Mouse (Mus musculus) layer of hippocampus, postnatal 10 days (tissue): ENCODE results near the gene Nme2. TPM values are rescaled to one million over a fixed set of nuclear protein-coding genes. Genes with fewer than 3 reads are reported as not detected.
"Not testable (repeated sequence)": the region's sequence is repeated elsewhere in the genome, so short reads cannot be mapped to it uniquely, and the experiment has no call there.

ENCODE experiments used
- DNase-seq, 2 experiments: peaks; one replicate each; pipeline ENCODE4 v3.0.0; 2021; ENCODE audit warnings: low spot score in 2 of 2
- total RNA-seq, 2 experiments: library from RNA; stranded (reverse); gene quantifications; 2 replicates each; pipeline ENCODE4 v1.2.3; 2021

The Nme2 gene
- total RNA-seq, 2 experiments from 2014 or later, result 166 to 194 TPM

DNA sequence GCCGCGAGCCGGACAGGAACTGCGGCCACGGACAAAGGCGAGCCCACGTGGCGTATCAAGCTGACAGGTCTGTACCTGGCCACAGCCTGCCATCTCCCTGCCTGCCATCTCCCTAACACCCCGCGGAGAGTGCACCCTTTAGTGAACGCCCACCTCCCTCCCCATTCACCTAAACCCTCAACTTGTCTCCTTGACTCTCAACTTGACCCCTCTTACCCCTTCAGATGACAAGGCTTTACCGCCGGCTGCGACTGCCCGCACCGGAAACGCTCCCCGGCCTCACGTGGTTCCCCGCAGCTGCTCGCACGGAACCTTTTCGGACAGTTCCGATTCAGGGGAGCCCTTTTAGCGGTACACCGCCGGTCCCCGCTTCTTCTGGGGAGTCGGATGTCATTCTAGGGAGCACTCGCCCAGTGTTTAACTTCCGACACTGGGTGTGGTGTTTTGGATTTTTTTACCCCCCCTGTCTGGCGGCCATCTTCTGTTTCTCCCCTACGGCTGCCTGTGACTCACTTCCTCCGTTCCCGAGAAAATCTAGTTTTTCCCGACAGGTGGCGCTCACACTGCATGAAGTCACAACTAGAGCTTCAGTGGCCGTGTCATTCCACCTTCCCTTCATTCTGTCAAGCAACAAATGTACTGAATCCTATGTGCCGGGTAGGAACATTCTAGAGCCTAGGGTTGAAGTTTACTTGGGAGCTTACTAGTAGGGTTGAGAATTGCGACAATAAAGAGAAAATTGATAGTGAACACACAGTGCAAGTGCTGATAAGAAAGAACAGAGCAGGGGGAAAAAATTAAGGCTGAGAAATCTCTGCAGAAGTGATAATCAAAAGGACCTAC is 12.2 kb upstream of the Nme2 start, which contains the start of the genes Gm20390 and Nme1:
Gene Gm20390, minus strand, starts transcription at position 289 of the 843 bp plus-strand sequence.
Gene Nme1, minus strand, starts transcription at position 517 of the 843 bp plus-strand sequence.
- DNase-seq, result peak; percentile 98 to 99

DNA sequence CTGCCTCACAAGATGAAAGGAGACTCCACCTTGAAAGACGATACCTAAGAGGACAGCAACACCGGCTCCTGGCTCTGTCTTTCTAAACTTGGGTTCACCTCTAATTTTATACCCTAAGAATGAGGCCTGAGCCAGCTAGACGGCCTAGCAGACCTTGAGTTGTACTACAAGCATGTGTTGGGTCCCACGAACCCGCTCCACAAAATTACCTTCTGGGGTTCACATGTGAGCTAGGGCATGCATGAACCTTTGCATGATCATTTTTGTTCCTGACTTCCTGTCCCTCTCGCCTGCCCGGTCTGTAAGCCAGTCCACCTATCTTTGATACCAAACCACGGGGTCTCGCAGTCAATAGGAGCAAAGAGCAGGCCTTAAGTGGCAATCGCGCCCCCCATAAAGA is 11.3 kb upstream of the Nme2 start:
- DNase-seq, result no peak

DNA sequence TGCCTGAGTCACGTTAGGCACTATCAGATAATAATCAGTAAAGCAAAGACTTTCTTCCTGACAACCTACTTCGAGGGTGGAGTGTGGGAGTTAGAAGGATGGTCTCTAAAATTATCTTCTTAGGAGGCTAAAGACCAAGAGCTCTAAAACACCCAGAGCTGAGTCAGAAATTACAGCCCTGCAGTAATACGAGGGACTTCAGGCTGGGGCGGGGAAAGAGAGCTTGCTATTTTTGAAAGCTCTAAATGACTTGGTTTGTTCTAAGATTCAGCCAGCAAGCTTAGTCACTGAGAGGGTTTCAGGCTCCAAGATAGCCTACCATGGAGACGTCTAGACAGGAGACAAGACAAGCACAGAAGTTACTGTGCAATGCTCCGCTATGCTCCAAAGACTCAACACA is 9.3 kb upstream of the Nme2 start:
- DNase-seq, result no peak

DNA sequence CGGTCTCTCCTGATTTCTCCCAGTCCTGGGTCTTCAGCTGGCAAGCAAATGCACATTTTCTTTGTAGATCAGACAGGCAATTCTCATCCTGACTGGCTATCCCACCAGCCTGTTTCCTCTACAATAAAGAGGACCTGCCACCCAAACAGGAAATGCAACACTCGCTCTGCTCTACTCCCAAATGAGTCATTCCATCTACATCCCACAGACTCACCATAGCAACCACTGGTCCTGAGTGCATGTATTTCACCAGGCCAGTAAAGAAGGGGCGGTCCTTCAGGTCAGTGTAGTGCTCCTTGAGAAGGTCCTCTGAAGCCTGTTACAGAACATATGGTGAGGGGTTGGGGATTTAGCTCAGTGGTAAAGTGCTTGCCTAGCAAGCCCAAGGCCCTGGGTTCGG is 7.0 kb upstream of the Nme2 start:
- DNase-seq, result no peak

DNA sequence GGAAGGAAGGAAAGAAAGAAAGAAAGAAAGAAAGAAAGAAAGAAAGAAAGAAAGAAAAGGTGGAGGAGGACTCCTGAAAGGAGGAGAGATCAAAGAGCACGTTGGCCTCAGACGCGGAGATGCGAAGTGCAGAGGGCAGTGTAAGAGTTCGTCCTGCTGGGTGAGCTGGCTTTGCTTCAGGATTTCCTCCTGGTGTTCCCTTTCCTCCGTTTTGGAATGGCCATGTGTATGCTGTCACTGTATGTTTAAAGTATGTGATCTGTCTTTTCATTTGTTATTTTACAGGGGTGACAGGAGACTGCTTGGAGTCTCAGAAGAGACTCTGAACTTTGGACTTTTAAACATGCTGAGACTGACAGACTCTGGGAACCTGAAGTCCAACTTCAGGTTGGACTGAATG is 5.4 kb upstream of the Nme2 start:
- no peak for DNase-seq

DNA sequence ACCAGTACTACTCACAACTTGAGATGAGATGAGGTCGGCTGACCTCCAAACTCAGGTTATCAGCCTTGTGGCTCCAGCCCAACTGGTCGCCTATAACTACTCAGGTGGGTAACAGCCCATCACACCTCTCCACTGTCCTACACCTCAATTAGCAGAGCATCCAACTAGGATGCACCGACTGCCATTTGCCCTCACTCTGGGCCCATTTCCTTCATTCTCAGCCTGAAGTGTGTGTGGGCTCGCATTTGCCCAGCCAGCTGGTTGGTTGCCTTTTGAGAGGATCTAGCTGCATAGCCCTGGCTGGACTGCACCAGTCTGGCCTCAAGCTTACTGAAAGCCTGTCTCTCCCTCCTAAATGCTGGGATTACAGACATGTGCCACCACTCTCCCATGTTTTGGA is 1.7 kb upstream of the Nme2 start:
- peak in 1 of 2 experiments; percentile 12 for DNase-seq

DNA sequence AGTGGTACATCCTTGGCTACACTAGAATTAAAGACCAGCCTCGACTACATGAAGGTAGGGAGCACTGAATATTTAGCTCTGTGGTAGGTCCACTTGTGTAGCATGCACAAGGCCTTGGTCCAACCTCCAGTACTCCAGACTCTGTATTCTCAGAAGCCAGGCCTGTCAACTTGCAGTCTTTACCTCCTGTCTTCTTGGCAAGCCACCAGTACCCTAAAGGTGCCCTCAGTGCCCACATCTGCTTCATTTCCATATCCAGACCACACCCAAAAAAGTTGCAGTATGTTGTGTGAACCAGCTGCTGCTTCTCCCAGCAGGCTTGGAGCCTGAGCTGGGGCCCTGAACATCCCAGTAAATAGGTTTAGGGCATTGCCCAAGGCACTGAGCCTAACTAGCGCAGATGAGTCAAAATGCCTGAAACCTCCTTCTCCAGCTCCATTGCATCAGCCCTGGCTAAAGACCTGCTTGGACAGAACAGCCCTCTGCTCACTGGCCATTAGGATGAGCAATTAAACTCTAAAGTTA is 1.0 kb upstream of the Nme2 start:
- peak in 1 of 2 experiments; percentile 12 for DNase-seq

DNA sequence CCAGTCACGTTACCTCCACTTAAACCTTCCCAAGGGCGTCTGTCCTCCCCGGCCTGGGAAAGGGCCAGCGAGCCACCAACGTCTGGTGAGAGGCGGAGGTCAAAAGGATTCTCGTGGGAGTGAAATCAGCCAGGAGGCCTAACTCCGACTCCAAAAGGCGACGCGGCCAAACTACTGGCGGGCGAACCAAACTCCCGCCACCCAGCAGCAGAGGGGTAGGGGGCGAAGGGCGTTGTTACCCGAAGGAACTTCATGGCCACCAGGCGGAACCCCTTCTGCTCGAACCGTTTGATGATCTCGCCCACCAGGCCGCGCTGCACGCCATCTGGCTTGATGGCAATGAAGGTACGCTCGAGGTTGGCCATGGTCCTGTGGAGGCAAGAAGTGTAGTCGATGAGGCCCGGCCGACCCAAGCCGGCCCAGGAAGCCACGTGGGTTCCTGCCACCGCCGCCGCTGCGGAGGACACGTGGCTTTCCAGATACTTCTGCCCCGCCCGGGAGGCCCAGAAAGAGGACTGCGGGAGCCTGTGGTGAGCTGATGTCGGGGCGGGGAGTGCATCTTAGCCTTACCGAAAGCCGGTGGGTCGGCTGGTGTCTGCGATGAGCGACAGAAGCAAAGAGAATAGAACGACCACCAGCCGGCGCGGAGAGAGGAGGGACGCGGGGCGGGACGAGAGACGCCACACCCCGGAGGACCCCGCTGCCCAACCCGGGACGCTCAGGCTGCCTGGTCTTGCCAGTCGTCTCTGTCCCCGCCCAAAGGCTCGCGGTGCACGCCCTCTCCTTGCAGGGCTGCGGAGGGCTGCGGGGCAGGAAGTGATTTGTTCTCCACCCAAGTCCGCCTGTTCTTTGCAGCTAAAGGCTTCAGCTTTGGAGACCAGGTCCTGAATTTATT is 556 bp downstream of the Nme2 start:
- peak; percentile 88 to 91 for DNase-seq

DNA sequence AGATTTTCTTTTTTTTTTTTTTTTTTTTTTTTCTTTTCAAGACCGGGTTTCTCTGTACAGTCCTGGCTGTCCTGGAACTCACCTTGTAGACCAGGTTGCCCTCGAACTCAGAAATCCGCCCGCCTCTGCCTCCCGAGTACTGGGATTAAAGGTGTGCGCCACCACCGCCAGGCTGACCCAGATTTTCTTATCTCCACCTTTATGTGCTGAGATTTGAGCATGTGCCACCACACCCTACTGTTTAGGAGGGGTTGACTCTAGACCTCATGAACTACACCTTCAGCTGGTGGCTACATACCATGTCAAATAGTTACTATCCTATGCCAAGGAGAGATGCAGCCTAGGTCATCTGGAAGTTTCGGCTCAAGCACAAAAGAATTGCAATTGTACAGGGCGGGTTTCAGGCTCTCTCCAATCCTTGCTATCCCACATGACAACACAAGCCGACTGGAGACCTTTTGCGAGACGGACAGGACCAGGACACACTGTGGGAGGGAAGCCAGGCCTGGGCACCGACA is 1.3 kb downstream of the Nme2 start:
- peak in 1 of 2 experiments; percentile 10 for DNase-seq

DNA sequence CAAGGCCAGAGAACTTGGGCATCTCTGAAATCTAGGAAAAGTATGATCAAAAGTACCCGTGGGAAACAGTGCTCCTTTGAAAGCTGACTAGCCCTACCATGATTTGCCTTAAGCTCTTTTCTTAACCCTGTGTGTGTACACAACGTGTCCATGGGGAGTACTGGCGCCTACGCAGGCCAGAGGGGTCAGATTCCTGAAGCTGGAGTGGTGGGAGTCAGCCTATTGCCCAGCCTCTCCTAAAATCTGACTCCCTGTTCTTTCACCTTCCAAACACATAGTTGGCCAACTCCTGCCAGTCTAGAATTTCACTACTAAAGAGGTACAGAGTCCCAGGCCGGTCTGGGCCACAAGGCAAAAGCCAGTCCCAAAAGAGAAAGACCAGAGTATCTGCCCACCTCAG is 3.7 kb downstream of the Nme2 start:
- no peak for DNase-seq

DNA sequence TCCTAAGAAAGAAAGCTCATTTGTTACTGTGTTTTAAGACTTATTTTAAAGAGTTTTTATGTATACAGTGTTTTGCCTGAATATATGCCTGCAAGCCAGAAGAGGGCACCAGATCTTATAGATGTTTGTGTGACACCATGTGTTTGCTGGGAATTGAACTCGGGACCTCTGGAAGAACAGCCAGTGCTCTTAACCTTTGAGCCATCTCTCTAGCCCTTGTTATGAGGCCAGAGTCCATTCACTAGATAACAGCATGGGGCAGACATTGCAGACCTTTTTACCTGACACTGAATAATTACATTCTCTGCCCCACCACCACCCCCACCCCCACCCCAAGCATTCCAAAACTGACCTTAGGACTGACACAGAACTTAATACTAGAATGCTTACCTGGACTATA is 6.0 kb downstream of the Nme2 start:
- no peak for DNase-seq

DNA sequence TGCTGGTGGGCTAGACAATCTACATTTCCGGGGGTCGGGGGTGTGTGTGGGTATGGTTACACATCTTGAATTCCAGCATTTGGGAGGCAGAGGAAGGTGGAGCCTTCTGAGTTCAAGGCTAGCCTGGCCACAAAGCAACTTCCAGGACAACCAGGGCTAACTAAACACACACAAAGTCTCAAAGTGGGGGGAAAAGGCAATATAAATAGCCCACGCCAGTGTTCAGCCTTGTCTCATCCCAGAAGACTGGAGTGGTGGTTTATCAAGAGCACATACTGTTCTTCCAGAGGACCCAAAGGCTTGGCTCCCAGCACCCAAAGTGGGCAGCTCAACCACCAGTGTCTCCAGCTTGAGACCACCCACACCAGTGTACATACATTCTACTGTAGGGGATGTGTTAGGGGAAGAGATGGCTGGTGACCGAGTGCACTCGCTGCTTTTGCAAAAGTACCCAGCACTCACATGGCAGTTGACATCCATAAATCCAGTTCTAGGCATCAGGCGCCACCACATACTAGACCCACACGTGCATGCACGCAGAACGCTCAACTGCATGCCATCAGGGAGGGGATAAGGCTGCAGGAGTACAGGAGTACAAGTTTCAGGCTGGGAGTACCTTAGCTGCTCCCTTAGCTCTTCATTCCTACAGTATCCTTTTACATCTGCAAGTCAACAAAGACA is 7.0 kb downstream of the Nme2 start:
- DNase-seq, result no peak

DNA sequence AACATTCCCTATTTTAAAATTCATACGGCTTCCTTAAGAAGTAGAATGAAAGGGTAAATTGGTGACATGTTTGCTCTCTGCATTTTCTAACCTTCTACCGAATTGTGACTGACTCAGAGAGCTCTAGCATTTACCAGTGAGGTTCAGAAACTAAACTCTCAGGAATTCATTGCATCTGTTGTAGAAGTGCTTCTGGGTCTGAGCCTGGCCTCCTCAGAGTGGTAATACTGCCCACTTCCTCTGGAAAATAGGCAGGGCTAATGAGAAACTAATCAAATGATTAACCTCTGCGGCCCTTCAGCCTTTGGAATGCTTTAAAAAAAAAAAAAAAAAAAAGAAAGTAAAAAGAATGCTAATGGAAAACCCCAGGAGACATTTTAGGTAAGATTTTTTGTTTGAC is 11.1 kb downstream of the Nme2 start:
- no peak for DNase-seq

DNA sequence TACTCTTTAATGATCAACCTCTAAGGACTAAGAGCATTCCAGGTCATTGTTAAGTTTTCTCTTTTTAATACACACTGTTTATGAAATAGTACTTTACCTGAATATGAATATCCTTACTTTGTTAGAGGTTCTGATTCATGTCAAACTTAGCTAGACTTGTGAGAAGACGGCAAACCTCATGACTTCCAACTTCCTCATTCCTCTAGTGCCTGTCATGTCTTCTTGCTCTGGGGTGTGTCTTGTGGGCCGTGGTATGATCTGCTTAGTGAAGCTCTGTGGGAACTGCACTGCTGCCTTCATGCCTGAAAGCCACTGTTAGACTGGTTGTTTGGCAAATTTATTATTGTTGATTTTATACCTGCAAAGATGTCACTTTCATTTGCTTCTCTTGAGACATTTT is 15.2 kb downstream of the Nme2 start:
- no peak for DNase-seq

DNA sequence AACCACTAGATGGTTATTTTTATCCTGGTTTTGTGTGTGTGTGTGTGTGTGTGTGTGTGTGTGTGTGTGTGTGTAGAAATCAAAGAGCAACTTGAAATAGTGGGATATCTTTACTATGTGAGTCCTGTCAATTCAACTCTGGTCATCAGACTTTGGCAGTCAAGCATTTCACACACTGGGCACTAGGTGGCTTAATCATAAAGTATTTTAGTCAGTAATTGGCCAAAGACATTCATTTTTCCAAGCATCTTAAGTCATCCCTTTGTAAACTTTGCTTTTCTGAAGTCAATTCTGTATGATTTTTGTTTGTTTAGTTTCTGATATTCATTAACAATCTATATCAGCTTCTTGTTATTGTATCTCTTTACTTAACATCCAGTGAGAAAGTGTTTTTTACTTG is 27.0 kb downstream of the Nme2 start:
- DNase-seq, result no peak

DNA sequence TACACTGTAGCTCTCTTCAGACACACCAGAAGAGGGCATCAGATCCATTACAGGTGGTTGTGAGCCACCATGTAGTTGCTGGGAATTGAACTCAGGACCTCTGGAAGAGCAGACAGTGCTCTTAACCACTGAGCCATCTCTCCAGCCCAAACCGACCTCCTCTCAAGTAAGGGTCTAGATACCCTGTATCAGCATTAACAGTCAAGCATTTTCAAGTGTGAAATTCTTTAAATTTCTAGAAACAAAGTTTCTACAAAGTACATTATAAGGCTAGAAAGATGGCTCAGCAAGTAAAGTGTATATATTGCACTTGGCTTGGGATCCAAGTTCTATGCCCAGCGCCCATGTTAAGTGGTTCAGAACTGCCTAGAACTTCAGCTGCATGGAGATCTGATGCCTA is 41.0 kb downstream of the Nme2 start:
- DNase-seq, result not testable (repeated sequence)

DNA sequence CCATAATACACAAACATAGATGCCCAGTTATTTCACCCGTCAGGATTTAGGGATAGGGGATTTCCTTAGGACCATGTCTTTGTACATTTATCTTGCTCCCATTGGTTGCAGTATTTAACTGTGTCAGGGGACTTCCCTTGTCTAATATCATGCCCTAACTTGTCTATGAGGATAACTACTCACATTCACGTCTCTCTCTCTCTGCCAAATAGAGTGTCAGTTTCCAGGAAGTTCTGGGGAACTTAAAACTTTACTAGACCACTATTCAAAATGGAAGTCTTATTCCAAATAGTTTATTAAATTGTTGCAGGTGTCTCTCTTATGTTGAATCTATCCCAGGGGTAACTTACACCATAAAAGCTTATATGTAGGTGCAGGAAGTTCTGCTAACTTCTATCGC is 44.5 kb downstream of the Nme2 start:
- DNase-seq, result no peak

DNA sequence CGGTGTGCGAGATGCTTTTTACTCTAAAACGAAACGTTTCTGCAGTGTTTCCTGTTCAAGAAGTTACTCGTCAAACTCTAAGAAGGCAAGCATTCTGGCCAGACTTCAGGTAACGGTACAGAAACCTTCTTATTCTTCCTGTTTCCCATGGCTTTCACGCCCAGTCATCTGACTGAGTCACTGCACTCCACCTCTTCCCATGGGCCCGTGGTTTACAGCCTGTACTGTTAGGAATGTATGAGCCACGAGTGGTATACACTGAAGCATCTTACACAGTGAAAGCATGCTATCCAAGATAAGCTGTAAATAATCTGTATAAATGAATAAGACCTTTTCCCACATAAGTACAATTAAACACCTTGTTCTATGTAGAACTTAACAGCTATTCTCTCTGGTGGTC is 47.2 kb downstream of the Nme2 start:
- DNase-seq, result no peak

DNA sequence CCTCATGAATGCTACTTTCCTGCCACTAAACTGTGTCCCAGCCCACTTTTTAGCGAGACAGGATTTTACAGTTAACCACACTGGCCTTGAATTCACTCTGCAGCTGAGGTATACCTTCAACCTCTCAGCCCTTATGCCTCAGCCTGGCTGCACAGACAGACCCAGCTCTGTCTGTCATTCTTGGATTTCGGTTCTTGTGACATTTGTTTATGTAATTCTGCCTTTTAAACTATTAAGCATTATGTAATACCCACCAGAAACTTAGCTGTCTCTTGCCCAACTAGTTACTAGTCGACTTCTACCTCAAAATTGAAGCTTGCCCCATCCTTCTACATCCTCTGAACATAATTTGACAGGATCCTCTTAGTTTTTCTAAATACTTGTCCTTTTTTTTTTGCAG is 48.2 kb downstream of the Nme2 start:
- DNase-seq, result no peak

DNA sequence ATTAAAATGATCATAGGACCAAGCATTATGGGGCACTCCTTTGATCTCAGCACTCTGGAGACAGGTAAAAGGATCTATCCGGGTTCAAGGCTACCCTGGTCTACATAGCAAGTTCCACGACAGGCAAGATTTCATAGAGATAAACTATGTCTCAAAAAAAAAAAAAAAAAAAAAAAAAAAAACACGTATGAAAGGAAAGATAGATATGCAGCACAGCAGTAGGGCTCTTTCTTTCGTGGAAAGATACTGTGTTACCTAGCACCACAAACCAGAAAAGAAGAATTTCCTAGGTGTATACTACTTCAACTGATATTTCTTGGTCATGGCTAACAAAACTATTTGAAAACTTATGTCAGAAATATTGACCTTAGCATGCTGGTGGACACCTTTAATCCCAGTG is 49.2 kb downstream of the Nme2 start:
- DNase-seq, result no peak
